Mouse (Mus musculus) cortical plate, adult 2 months (tissue): ENCODE measurements around the gene Prdm11.

ENCODE experiments used
- CTCF ChIP-seq: fragments of 200-500 bp; IDR thresholded peaks from 2 replicates; pipeline ENCODE4 v1.5.1; 2011; ENCODE audit warnings: mild to moderate bottlenecking, control low read depth, low read length; ENCODE audit not compliant: insufficient read depth; ENCODE audit errors: extremely low read depth
- POLR2A ChIP-seq: fragments of 200-500 bp; IDR thresholded peaks from 2 replicates; pipeline ENCODE4 v1.6.1; 2011; ENCODE audit warnings: mild to moderate bottlenecking, low read length, control low read depth; ENCODE audit not compliant: insufficient read depth; ENCODE audit errors: extremely low read depth

- TF ChIP-seq CTCF, result no peak
- TF ChIP-seq POLR2A, result no peak
These were observed 78.7 kb downstream of the Prdm11 start for GRCm38 (mm10) chr2:92967032-92967838.
